In the genomic region with DNA sequence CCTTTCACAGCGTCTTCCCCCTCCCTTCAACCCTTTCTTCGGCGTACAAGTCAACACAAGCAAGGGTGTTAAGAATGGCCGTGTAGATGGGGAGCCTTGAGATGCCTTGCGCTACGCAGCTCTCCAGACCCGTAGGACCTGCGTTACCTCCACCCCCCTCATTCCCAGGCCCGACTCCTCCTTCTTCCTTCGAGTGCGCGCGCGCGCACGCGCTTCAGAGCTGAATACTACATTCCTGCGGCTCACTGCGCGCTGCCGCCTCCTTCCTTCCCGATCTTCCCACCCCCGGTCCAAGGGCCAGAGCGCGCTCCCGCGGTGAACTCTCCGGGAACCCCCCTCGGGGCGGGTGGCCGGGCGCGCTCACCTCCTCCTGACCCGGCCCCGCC, we compare ENCODE assay signal across 8 mouse cellular contexts. TPM values are rescaled to one million over a fixed set of nuclear protein-coding genes. Genes with fewer than 3 reads are reported as not detected.
DNase-seq lines count a peak whose midpoint lies in the region; ATAC-seq and TF ChIP-seq lines count a peak whose summit lies in the region.

No protein-coding gene starts in this region.

- 0 out of 2 replicates have a peak overlapping the region, but pooled peaks have one; percentile 5 for H3K27ac ChIP-seq in MEL (ENCODE audit: control insufficient read depth, low read depth, low read length)
- H3K27ac ChIP-seq in forebrain, postnatal 0 days (ENCODE audit: low read depth, low read length): peak overlapping the region; percentile 85
- peak overlapping the region; percentile 100 for H3K27ac ChIP-seq in lung, embryonic 15.5 days

- TF ChIP-seq RAD21 in MEL (IDR thresholded peaks at IDR 0.05; ENCODE audit: low read depth, low read length): no peak

- under 1% methylated on average over 32 of the region's 35 CpGs for whole genome bisulfite sequencing in forebrain, postnatal 0 days
- WGBS in lung, embryonic 15.5 days: 0% methylated on average over 31 of the region's 35 CpGs

- no peaks in the 10 kb centered on the region for H3K9me3 ChIP-seq in MEL (replicated peaks; ENCODE audit: insufficient read depth, low read length)
- no peaks in the 10 kb centered on the region for H3K9me3 ChIP-seq in forebrain, postnatal 0 days (ENCODE audit: low read length)
- H3K9me3 ChIP-seq in lung, embryonic 15.5 days: no peaks in the 10 kb centered on the region

- peaks cover 0 to 7% of the 10 kb centered on the region in 2 experiments; a peak in 2 of 4 replicates for H3K36me3 ChIP-seq in MEL (ENCODE audit: control insufficient read depth in 1 of 2, insufficient read depth in 2 of 2, low read length in 2 of 2)
- no peaks in the 10 kb centered on the region for H3K36me3 ChIP-seq in forebrain, postnatal 0 days (ENCODE audit: insufficient read depth)
- H3K36me3 ChIP-seq in lung, embryonic 15.5 days: peaks cover 13% of the 10 kb centered on the region; the same call in 1 of the 2 replicates

- H3K27me3 ChIP-seq in MEL (ENCODE audit: control insufficient read depth in 1 of 2, insufficient read depth in 2 of 2, low read length in 2 of 2): peaks cover 17 to 32% of the 10 kb centered on the region in 2 experiments
- H3K27me3 ChIP-seq in forebrain, postnatal 0 days (ENCODE audit: insufficient read depth, low read length): no peaks in the 10 kb centered on the region
- no peaks in the 10 kb centered on the region for H3K27me3 ChIP-seq in lung, embryonic 15.5 days

- peak; percentile 91 for DNase-seq in MEL (ENCODE audit: low read depth, low spot score)
- peak; percentile 95 for DNase-seq in cerebellum, adult 11-12 months
- DNase-seq in forebrain, postnatal 0 days: peak; percentile 94
- DNase-seq in heart, postnatal 4 days: peak; percentile 96
- DNase-seq in layer of hippocampus, adult 8-10 months (ENCODE audit: low spot score in 2 of 2): peak; percentile 85 to 86
- DNase-seq in ovary, adult 18-20 months (ENCODE audit: low spot score): peak; percentile 94
- peak; percentile 71 for DNase-seq in thymus, postnatal 25 days

- no peak for TF ChIP-seq POLR2A in MEL (IDR thresholded peaks at IDR 0.05; ENCODE audit: control insufficient read depth in 1 of 2, insufficient read depth in 1 of 2, low read depth in 1 of 2, low read length in 2 of 2, poor library complexity in 1 of 2)

- TF ChIP-seq EP300 in MEL (IDR thresholded peaks at IDR 0.05; ENCODE audit: low read depth in 1 of 2, low read length in 2 of 2): no peak

- peak overlapping the region; percentile 63 for H3K9ac ChIP-seq in MEL (ENCODE audit: control insufficient read depth, low read depth, low read length, poor library complexity, severe bottlenecking)
- H3K9ac ChIP-seq in forebrain, postnatal 0 days: peak overlapping the region; percentile 66
- peak overlapping the region; percentile 58 for H3K9ac ChIP-seq in lung, embryonic 15.5 days

- H3K4me2 ChIP-seq in forebrain, postnatal 0 days (ENCODE audit: low read depth): peak overlapping the region; percentile 99
- H3K4me2 ChIP-seq in lung, embryonic 15.5 days: peak overlapping the region; percentile 87

- H3K4me3 ChIP-seq in MEL (ENCODE audit: control insufficient read depth in 1 of 2, insufficient read depth in 1 of 2, low read depth in 2 of 2, low read length in 2 of 2): peak overlapping the region; percentile 67 to 79
- H3K4me3 ChIP-seq in forebrain, postnatal 0 days (ENCODE audit: low read depth, low read length): peak overlapping the region; percentile 66
- peak overlapping the region; percentile 56 for H3K4me3 ChIP-seq in lung, embryonic 15.5 days

- H3K4me1 ChIP-seq in MEL (ENCODE audit: control insufficient read depth in 1 of 2, insufficient read depth in 2 of 2, low read length in 2 of 2): peaks cover 5 to 28% of the 10 kb centered on the region in 2 experiments
- peaks cover 19% of the 10 kb centered on the region for H3K4me1 ChIP-seq in forebrain, postnatal 0 days (ENCODE audit: insufficient read depth)
- peaks cover 75% of the 10 kb centered on the region for H3K4me1 ChIP-seq in lung, embryonic 15.5 days

- TF ChIP-seq CTCF in MEL (IDR thresholded peaks at IDR 0.05 in 2 of 3, conservative IDR thresholded peaks at IDR 0.05 in 1 of 3; ENCODE audit: control insufficient read depth in 1 of 3, insufficient read depth in 1 of 3, low read depth in 2 of 3, low read length in 3 of 3, poor library complexity in 1 of 3, severe bottlenecking in 1 of 3): no peak
- no peak for TF ChIP-seq CTCF in forebrain, postnatal 0 days (IDR thresholded peaks at IDR 0.05; ENCODE audit: low read depth)

- peak; percentile 87 for ATAC-seq in forebrain, postnatal 0 days
- peak; percentile 75 for ATAC-seq in lung, embryonic 15.5 days (ENCODE audit: borderline replicate concordance, extremely low read depth, low FRiP score, low TSS enrichment)

- H3K79me2 ChIP-seq in MEL (ENCODE audit: control insufficient read depth, insufficient read depth, low read length, poor library complexity): no peaks in the 10 kb centered on the region; the same call in 1 of the 2 replicates

TF ChIP-seq in MEL, 35 proteins besides CTCF, POLR2A, EP300 and RAD21:
- TF ChIP-seq USF1 (IDR thresholded peaks at IDR 0.05; ENCODE audit: low read depth, low read length) (no peak), NRF1 (IDR thresholded peaks at IDR 0.05; ENCODE audit: insufficient read depth, low read depth, low read length, poor library complexity, severe bottlenecking) (peak; percentile 76), MYC (IDR thresholded peaks at IDR 0.05; ENCODE audit: low read depth, low read length) (0 out of 2 replicates have a peak, but pooled peaks have one; percentile 15)

RNA-seq across cellular contexts. Expression of a gene that starts 10.5 kb away (rescaled TPM):
- total RNA-seq in MEL (2012; rRNA removed): 0.39 and 0.59 TPM in 2 replicates
- polyA plus RNA-seq in MEL (2012; ENCODE audit: insufficient read depth in 1 of 2, insufficient read length in 2 of 2, low read depth in 1 of 2, low replicate concordance in 2 of 2, missing spikeins in 1 of 2): 1 to 10 TPM in 1 of 2 experiments, not detected in 1; 5.8 TPM
- 6.5 and 12.3 TPM in 2 replicates for total RNA-seq in forebrain, postnatal 0 days (2014; rRNA removed)
- 4.5 and 4.6 TPM in 2 replicates for polyA plus RNA-seq in forebrain, postnatal 0 days (2015; fragmentation: Nextera tagmentation; extraction: Ambion mirVana)
- total RNA-seq in heart, postnatal 4 days (2021): 10 to 100 TPM; 12.9 to 16.6 TPM
- total RNA-seq in layer of hippocampus, adult 8-10 months (2022): 10 to 100 TPM; 14.5 to 20.7 (median 16.5) TPM
- 43.7 and 43.8 TPM in 2 replicates for polyA plus RNA-seq in lung, embryonic 15.5 days (2015; fragmentation: Nextera tagmentation; extraction: Ambion mirVana)

RNA-seq across cellular contexts. Expression of a gene that starts 15.1 kb away (rescaled TPM):
- 7.4 TPM in 2 replicates for total RNA-seq in MEL (2012; rRNA removed)
- 10 to 100 TPM in 1 of 2 experiments, not detected in 1; 15.2 TPM for polyA plus RNA-seq in MEL (2012; ENCODE audit: insufficient read depth in 1 of 2, insufficient read length in 2 of 2, low read depth in 1 of 2, low replicate concordance in 2 of 2, missing spikeins in 1 of 2)
- total RNA-seq in forebrain, postnatal 0 days (2014; rRNA removed): 0.31 and 2.4 TPM in 2 replicates
- polyA plus RNA-seq in forebrain, postnatal 0 days (2015; fragmentation: Nextera tagmentation; extraction: Ambion mirVana): 0.50 and 0.75 TPM in 2 replicates
- 1 to 10 TPM in 1 of 2 experiments, under 1 TPM in 1; 0.98 to 1.0 TPM for total RNA-seq in heart, postnatal 4 days (2021)
- total RNA-seq in layer of hippocampus, adult 8-10 months (2022): 1 to 10 TPM in 3 of 4 experiments, under 1 TPM in 1; 0.97 to 3.3 (median 1.7) TPM
- 2.0 and 3.2 TPM in 2 replicates for polyA plus RNA-seq in lung, embryonic 15.5 days (2015; fragmentation: Nextera tagmentation; extraction: Ambion mirVana)

RNA-seq across cellular contexts. Expression of a gene that starts 23.5 kb away (rescaled TPM):
- not detected in 2 replicates for total RNA-seq in MEL (2012; rRNA removed)
- polyA plus RNA-seq in MEL (2012; ENCODE audit: insufficient read depth in 1 of 2, insufficient read length in 2 of 2, low read depth in 1 of 2, low replicate concordance in 2 of 2, missing spikeins in 1 of 2): under 1 TPM in 1 of 2 experiments, not detected in 1; 0.04 TPM
- total RNA-seq in forebrain, postnatal 0 days (2014; rRNA removed): 0.15 TPM in 1 of 2 replicates, not detected in the other
- polyA plus RNA-seq in forebrain, postnatal 0 days (2015; fragmentation: Nextera tagmentation; extraction: Ambion mirVana): not detected in 2 replicates
- total RNA-seq in heart, postnatal 4 days (2021): not detected
- total RNA-seq in layer of hippocampus, adult 8-10 months (2022): under 1 TPM in 1 of 4 experiments, not detected in 3; 0.16 TPM
- 0.53 and 0.57 TPM in 2 replicates for polyA plus RNA-seq in lung, embryonic 15.5 days (2015; fragmentation: Nextera tagmentation; extraction: Ambion mirVana)

RNA-seq across cellular contexts. Expression of a gene that starts 32.4 kb away (rescaled TPM):
- total RNA-seq in MEL (2012; rRNA removed): 49.7 and 56.3 TPM in 2 replicates
- polyA plus RNA-seq in MEL (2012; ENCODE audit: insufficient read depth in 1 of 2, insufficient read length in 2 of 2, low read depth in 1 of 2, low replicate concordance in 2 of 2, missing spikeins in 1 of 2): 100 to 1,000 TPM in 1 of 2 experiments, 10 to 100 TPM in 1; 83.6 to 115 TPM
- 33.2 and 39.3 TPM in 2 replicates for total RNA-seq in forebrain, postnatal 0 days (2014; rRNA removed)
- 63.0 and 63.7 TPM in 2 replicates for polyA plus RNA-seq in forebrain, postnatal 0 days (2015; fragmentation: Nextera tagmentation; extraction: Ambion mirVana)
- total RNA-seq in heart, postnatal 4 days (2021): 10 to 100 TPM; 21.1 to 22.7 TPM
- 10 to 100 TPM; 36.9 to 41.8 (median 38.5) TPM for total RNA-seq in layer of hippocampus, adult 8-10 months (2022)
- polyA plus RNA-seq in lung, embryonic 15.5 days (2015; fragmentation: Nextera tagmentation; extraction: Ambion mirVana): 63.8 and 65.3 TPM in 2 replicates

RNA-seq across cellular contexts. Expression of a gene that starts 42.3 kb away (rescaled TPM):
- total RNA-seq in MEL (2012; rRNA removed): 4.1 and 5.3 TPM in 2 replicates
- 10 to 100 TPM in 1 of 2 experiments, not detected in 1; 10.5 TPM for polyA plus RNA-seq in MEL (2012; ENCODE audit: insufficient read depth in 1 of 2, insufficient read length in 2 of 2, low read depth in 1 of 2, low replicate concordance in 2 of 2, missing spikeins in 1 of 2)
- 46.2 and 47.8 TPM in 2 replicates for total RNA-seq in forebrain, postnatal 0 days (2014; rRNA removed)
- 25.9 and 29.9 TPM in 2 replicates for polyA plus RNA-seq in forebrain, postnatal 0 days (2015; fragmentation: Nextera tagmentation; extraction: Ambion mirVana)
- 10 to 100 TPM; 26.8 to 29.9 TPM for total RNA-seq in heart, postnatal 4 days (2021)
- 10 to 100 TPM; 32.4 to 41.6 (median 35.8) TPM for total RNA-seq in layer of hippocampus, adult 8-10 months (2022)
- polyA plus RNA-seq in lung, embryonic 15.5 days (2015; fragmentation: Nextera tagmentation; extraction: Ambion mirVana): 74.1 and 78.1 TPM in 2 replicates

Comparison
In these comparisons a context has a peak if more than half of its experiments do, and no peak if none do; other contexts are left out.
1. Peak in every context shown above with its lines: DNase-seq, ATAC-seq, H3K4me3 ChIP-seq and H3K27ac ChIP-seq.
2. H3K27ac ChIP-seq: peak in every context shown above with its lines; median percentile 100 in lung, embryonic 15.5 days; 85 in forebrain, postnatal 0 days; 5 in MEL.